Mouse (Mus musculus) erythroblast, embryonic 14.5 days (primary cell): ENCODE results near the gene Rec114.
A peak's percentile ranks its signal among the peaks of the same experiment; 100 is the strongest.

ENCODE experiments used
- GATA1 ChIP-seq: IDR thresholded peaks from 2 replicates; pipeline ENCODE4 v1.6.1; 2012; ENCODE audit warnings: low read length, inconsistent platforms, mixed read lengths
- TAL1 ChIP-seq: IDR thresholded peaks from 3 replicates; pipeline ENCODE4 v1.6.1; 2012; ENCODE audit warnings: low read length, inconsistent platforms, mixed read lengths

DNA sequence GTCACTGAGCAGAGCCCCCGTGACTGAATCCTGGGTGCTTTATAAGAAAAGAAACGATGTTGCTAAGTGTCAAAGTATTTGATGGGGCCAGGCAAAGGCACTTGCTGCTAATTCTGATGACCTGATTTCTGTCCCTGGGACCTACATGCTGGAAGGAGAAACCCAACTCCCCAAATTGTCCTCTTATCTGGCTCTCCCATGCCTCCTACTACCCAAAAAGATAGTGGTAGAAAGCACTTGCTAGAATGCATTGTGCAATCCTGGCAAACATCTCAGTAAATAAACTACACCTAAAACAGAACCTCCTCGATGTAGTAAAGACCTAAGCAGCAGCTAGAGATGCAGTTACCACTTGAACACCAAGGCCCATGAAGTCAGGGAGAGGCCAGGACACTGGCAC, 81.0 kb downstream of the Rec114 start:
- TF ChIP-seq TAL1 (0 out of 3 replicates have a peak, but pooled peaks have one; percentile 38), GATA1 (no peak; the same call in 1 of the 2 replicates)
